Mouse (Mus musculus) testis, adult 10 weeks (tissue): ENCODE results near the gene Galnt3. TPM values are rescaled to one million over a fixed set of nuclear protein-coding genes. Genes with fewer than 3 reads are reported as not detected.

ENCODE experiments used
- polyA plus RNA-seq: library from polyadenylated mRNA; stranded (reverse); fragments of 350-450 nt; fragmentation: Illumina TruSeq; extraction: RNeasy Lipid Tissue Mini Kit (QIAGEN cat#74804); gene quantifications from one replicate; pipeline ENCODE4 v1.2.3, GENCODE M21; 2014; ENCODE audit warnings: low read depth, low replicate concordance

Galnt3 gene
- 255 TPM for polyA plus RNA-seq

GRCm38 (mm10) chr2:66124591-66125271, at the start of gene Galnt3:
Galnt3 (minus strand) TSS chr2:66124994.

Other genes with a start within 250 kb of the Galnt3 start
- gene Ttc21b, start 131.6 kb upstream of the Galnt3 start, polyA plus RNA-seq = 109 TPM